Mouse (Mus musculus) liver, embryonic 15.5 days (tissue): Measurements from ENCODE around the gene Acvr2b. TPM values are rescaled to one million over a fixed set of nuclear protein-coding genes. Genes with fewer than 3 reads are reported as not detected.

Source experiments
- ATAC-seq: fragments of 200-750 bp; cut with Nextera tagmentation; 2 replicates; pipeline ENCODE4 v1.8.0; 2017; ENCODE audit warnings: moderate number of reproducible peaks, mild to moderate bottlenecking, moderate library complexity; ENCODE audit not compliant: insufficient read depth
- H3K27ac ChIP-seq: fragments of 300-500 bp; sonication (generic); replicated peaks from 2 replicates; pipeline ENCODE4 v1.5.1; 2015; ENCODE audit warnings: mild to moderate bottlenecking, inconsistent platforms
- H3K27me3 ChIP-seq: fragments of 300-500 bp; sonication (generic); 2 replicates; pipeline ENCODE4 v1.6.1; 2015; ENCODE audit warnings: mild to moderate bottlenecking, inconsistent platforms
- H3K36me3 ChIP-seq: fragments of 300-500 bp; sonication (generic); replicated peaks from 2 replicates; pipeline ENCODE4 v1.6.1; 2015; ENCODE audit warnings: moderate library complexity, mild to moderate bottlenecking, inconsistent platforms
- H3K4me1 ChIP-seq: fragments of 300-500 bp; sonication (generic); replicated peaks from 2 replicates; pipeline ENCODE4 v1.6.1; 2015; ENCODE audit warnings: inconsistent platforms
- H3K4me2 ChIP-seq: fragments of 300-500 bp; sonication (generic); 2 replicates; pipeline ENCODE4 v1.6.1; 2015; ENCODE audit warnings: moderate library complexity, mild to moderate bottlenecking, inconsistent platforms
- H3K4me3 ChIP-seq: fragments of 300-500 bp; sonication (generic); replicated peaks from 2 replicates; pipeline ENCODE4 v1.5.1; 2015; ENCODE audit warnings: mild to moderate bottlenecking, inconsistent platforms
- H3K9ac ChIP-seq: fragments of 300-500 bp; sonication (generic); 2 replicates; pipeline ENCODE4 v1.6.1; 2015; ENCODE audit warnings: moderate library complexity, mild to moderate bottlenecking, inconsistent platforms
- H3K9me3 ChIP-seq: fragments of 300-500 bp; sonication (generic); replicated peaks from 2 replicates; pipeline ENCODE4 v1.6.1; 2016; ENCODE audit warnings: inconsistent platforms
- WGBS: fragments of 180-500 bp; shearing (Covaris S2); methylation state at CpG from one replicate; pipeline ENCODE4 v1.1.7; 2015; ENCODE audit warnings: mixed read lengths; ENCODE audit not compliant: insufficient replicate concordance; 5-methylcytosine and 5-hydroxymethylcytosine counted together
- polyA plus RNA-seq: library from polyadenylated mRNA; unstranded; fragments of >200 nt; fragmentation: Nextera tagmentation; extraction: Ambion mirVana; gene quantifications from 2 replicates; pipeline ENCODE4 v1.2.1, GENCODE M21; 2015

The Acvr2b gene
- polyA plus RNA-seq, 1 experiment from 2014 or later: 3.2 TPM

- Histone ChIP-seq H3K36me3 (no peaks in the 10 kb centered on the region), H3K27me3 (no peaks in the 10 kb centered on the region), H3K4me2 (no peak overlapping the region), H3K27ac (no peak overlapping the region), H3K4me3 (no peak overlapping the region), H3K4me1 (0 out of 2 replicates have a peak, but pooled peaks cover 2% of the 10 kb centered on the region), H3K9ac (no peak overlapping the region), H3K9me3 (no peaks in the 10 kb centered on the region)
- ATAC-seq: no peak
- 70% methylated on average over 9 of the region's 9 CpGs for WGBS
Observed at GRCm38 (mm10) chr9:119438498-119439000, 36.6 kb downstream of the Acvr2b start.

GRCm38 (mm10) chr9:119444738-119445429, 43.0 kb downstream of the Acvr2b start, which contains the start of gene Exog:
Gene Exog (plus strand): TSS chr9:119444943.
- Histone ChIP-seq H3K27ac (peak within 1 kb of the TSS; percentile 74), H3K4me1 (peaks cover 30% of the 10 kb centered on the region), H3K27me3 (no peaks in the 10 kb centered on the region), H3K4me3 (peak within 1 kb of the TSS; percentile 69), H3K4me2 (peak within 1 kb of the TSS; percentile 90), H3K36me3 (peaks cover 26% of the 10 kb centered on the region), H3K9ac (peak within 1 kb of the TSS; percentile 67), H3K9me3 (no peaks in the 10 kb centered on the region)
- WGBS: under 1% methylated on average over 52 of the region's 52 CpGs
- ATAC-seq: peak; percentile 88

GRCm38 (mm10) chr9:119445737-119446136, 43.8 kb downstream of the Acvr2b start:
- Histone ChIP-seq H3K4me1 (peaks cover 30% of the 10 kb centered on the region), H3K9ac (peak overlapping the region; percentile 67), H3K4me2 (peak overlapping the region; percentile 90), H3K27me3 (no peaks in the 10 kb centered on the region), H3K36me3 (peaks cover 32% of the 10 kb centered on the region), H3K4me3 (peak overlapping the region; percentile 69), H3K9me3 (no peaks in the 10 kb centered on the region), H3K27ac (no peak overlapping the region)
- 14% methylated on average over 6 of the region's 6 CpGs for WGBS
- ATAC-seq: no peak

- Histone ChIP-seq H3K27ac (no peak overlapping the region), H3K9ac (no peak overlapping the region), H3K4me2 (no peak overlapping the region), H3K4me1 (no peaks in the 10 kb centered on the region), H3K4me3 (no peak overlapping the region), H3K9me3 (no peaks in the 10 kb centered on the region), H3K36me3 (peaks cover 35% of the 10 kb centered on the region), H3K27me3 (no peaks in the 10 kb centered on the region)
- ATAC-seq: no peak
- WGBS: 75% methylated on average over 14 of the region's 14 CpGs
Observed at GRCm38 (mm10) chr9:119455967-119456366, 54.0 kb downstream of the Acvr2b start.

GRCm38 (mm10) chr9:119457122-119457521, 55.2 kb downstream of the Acvr2b start:
- H3K27me3 ChIP-seq: no peaks in the 10 kb centered on the region
- 77% methylated on average over 14 of the region's 14 CpGs for WGBS
- ATAC-seq: no peak
- no peak overlapping the region for H3K27ac ChIP-seq
- no peaks in the 10 kb centered on the region for H3K4me1 ChIP-seq
- no peak overlapping the region for H3K4me2 ChIP-seq
- H3K4me3 ChIP-seq: no peak overlapping the region
- H3K9me3 ChIP-seq: no peaks in the 10 kb centered on the region
- H3K36me3 ChIP-seq: peaks cover 34% of the 10 kb centered on the region
- H3K9ac ChIP-seq: no peak overlapping the region

- Histone ChIP-seq H3K27me3 (no peaks in the 10 kb centered on the region), H3K9ac (no peak overlapping the region), H3K4me1 (no peaks in the 10 kb centered on the region), H3K4me3 (no peak overlapping the region), H3K36me3 (peaks cover 48% of the 10 kb centered on the region), H3K9me3 (no peaks in the 10 kb centered on the region), H3K27ac (no peak overlapping the region), H3K4me2 (no peak overlapping the region)
- WGBS: 37% methylated on average over 8 of the region's 8 CpGs
- ATAC-seq: no peak
Observed at GRCm38 (mm10) chr9:119460410-119460809, 58.5 kb downstream of the Acvr2b start.

- Histone ChIP-seq H3K4me2 (no peak overlapping the region), H3K36me3 (peaks cover 57% of the 10 kb centered on the region), H3K9me3 (no peaks in the 10 kb centered on the region), H3K27me3 (no peaks in the 10 kb centered on the region), H3K4me3 (no peak overlapping the region), H3K9ac (no peak overlapping the region), H3K27ac (no peak overlapping the region), H3K4me1 (peaks cover 19% of the 10 kb centered on the region)
- WGBS: 87% methylated on average over 6 of the region's 6 CpGs
- no peak for ATAC-seq
Observed at GRCm38 (mm10) chr9:119465056-119465455, 63.1 kb downstream of the Acvr2b start.

- Histone ChIP-seq H3K4me1 (peaks cover 21% of the 10 kb centered on the region), H3K36me3 (peaks cover 57% of the 10 kb centered on the region), H3K27ac (no peak overlapping the region), H3K27me3 (no peaks in the 10 kb centered on the region), H3K4me2 (no peak overlapping the region), H3K9me3 (no peaks in the 10 kb centered on the region), H3K9ac (no peak overlapping the region), H3K4me3 (no peak overlapping the region)
- ATAC-seq: no peak
- WGBS: 71% methylated on average over 7 of the region's 7 CpGs
Observed at GRCm38 (mm10) chr9:119465595-119465994, 63.7 kb downstream of the Acvr2b start.

- H3K4me3 ChIP-seq: no peak overlapping the region
- peaks cover 18% of the 10 kb centered on the region for H3K36me3 ChIP-seq
- peak overlapping the region; percentile 45; the same call in 1 of the 2 replicates for H3K27ac ChIP-seq
- ATAC-seq: peak; percentile 92
- H3K4me1 ChIP-seq: peaks cover 31% of the 10 kb centered on the region
- no peaks in the 10 kb centered on the region for H3K9me3 ChIP-seq
- no peak overlapping the region for H3K9ac ChIP-seq
- no peaks in the 10 kb centered on the region for H3K27me3 ChIP-seq
- 50% methylated on average over 8 of the region's 8 CpGs for WGBS
- H3K4me2 ChIP-seq: peak overlapping the region; percentile 25; the same call in 1 of the 2 replicates
Observed at GRCm38 (mm10) chr9:119469691-119470353, 67.9 kb downstream of the Acvr2b start.

- Histone ChIP-seq H3K27me3 (no peaks in the 10 kb centered on the region), H3K9me3 (no peaks in the 10 kb centered on the region), H3K4me1 (peaks cover 39% of the 10 kb centered on the region), H3K4me2 (no peak overlapping the region), H3K9ac (no peak overlapping the region), H3K4me3 (no peak overlapping the region), H3K36me3 (peaks cover 3% of the 10 kb centered on the region; the same call in 1 of the 2 replicates), H3K27ac (no peak overlapping the region)
- WGBS: 66% methylated on average over 11 of the region's 11 CpGs
- ATAC-seq: no peak
Observed at GRCm38 (mm10) chr9:119472412-119472918, 70.5 kb downstream of the Acvr2b start.

- no peak overlapping the region for H3K4me3 ChIP-seq
- no peaks in the 10 kb centered on the region for H3K9me3 ChIP-seq
- H3K27me3 ChIP-seq: no peaks in the 10 kb centered on the region
- 77% methylated on average over 1 of the region's 1 CpGs for WGBS
- no peak for ATAC-seq
- no peak overlapping the region for H3K9ac ChIP-seq
- no peak overlapping the region for H3K27ac ChIP-seq
- peaks cover 39% of the 10 kb centered on the region for H3K4me1 ChIP-seq
- no peak overlapping the region for H3K4me2 ChIP-seq
- no peaks in the 10 kb centered on the region for H3K36me3 ChIP-seq
Observed at GRCm38 (mm10) chr9:119473011-119473410, 71.1 kb downstream of the Acvr2b start.
